Mouse (Mus musculus) cerebellum, adult 2 months (tissue): Measurements from ENCODE around the gene Gm7694.

Experiments
- CTCF ChIP-seq: fragments of 200-500 bp; IDR thresholded peaks from 2 replicates; pipeline ENCODE4 v1.5.1; 2011; ENCODE audit warnings: low read depth, mild to moderate bottlenecking, control low read depth, low read length, moderate library complexity, borderline replicate concordance; ENCODE audit not compliant: insufficient read depth
- POLR2A ChIP-seq: fragments of 200-500 bp; IDR thresholded peaks from 2 replicates; pipeline ENCODE4 v1.6.1; 2011; ENCODE audit warnings: low read length, control low read depth, borderline replicate concordance; ENCODE audit not compliant: insufficient read depth

DNA sequence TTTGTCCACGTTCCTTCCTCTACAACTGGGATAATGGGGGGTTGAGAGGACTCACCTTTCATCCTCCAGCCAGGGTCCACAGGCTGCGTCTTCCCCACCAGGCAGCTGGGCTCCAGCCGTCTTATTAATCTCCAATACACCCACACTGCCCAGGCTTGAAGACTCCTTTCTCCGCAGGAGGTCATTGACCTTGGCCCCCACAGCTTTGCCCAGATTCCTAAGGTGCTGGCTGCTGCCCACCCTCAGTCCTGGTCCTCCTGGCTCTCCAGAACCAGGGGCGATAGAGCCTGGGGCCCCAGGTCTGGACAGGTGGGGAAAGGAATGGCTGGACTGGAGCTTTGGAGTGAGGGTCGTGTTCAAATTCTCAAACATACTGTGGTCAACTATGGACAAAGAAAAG, 3.7 kb downstream of the Gm7694 start:
- no peak for TF ChIP-seq CTCF
- TF ChIP-seq POLR2A, result no peak
